Mouse (Mus musculus): Measurements from ENCODE around the gene Oxld1. TPM values are rescaled to one million over a fixed set of nuclear protein-coding genes. Genes with fewer than 3 reads are reported as not detected.

Gene Oxld1
- polyA plus RNA-seq, 1 experiment from 2014 or later = 10.9 TPM

GRCm38 (mm10) chr11:120467051-120467735 lies 9.3 kb upstream of the Oxld1 start, which contains the start of gene Arl16:
Arl16 (minus strand) TSS chr11:120467607.
- H3K9me3 ChIP-seq = no peaks in the 10 kb centered on the region
- H3K9ac ChIP-seq = peak within 1 kb of the TSS; percentile 88
- ATAC-seq (ENCODE audit: low FRiP score) = peak; percentile 100
- no peaks in the 10 kb centered on the region for H3K27me3 ChIP-seq
- peak within 1 kb of the TSS; percentile 96 for H3K4me2 ChIP-seq
- peak within 1 kb of the TSS; percentile 94 for H3K4me3 ChIP-seq (replicated peaks)
- under 1% methylated on average over 53 of the region's 54 CpGs for WGBS
- peak within 1 kb of the TSS; percentile 80 for H3K27ac ChIP-seq
- peaks cover 28% of the 10 kb centered on the region for H3K4me1 ChIP-seq
- H3K36me3 ChIP-seq (replicated peaks) = peaks cover 59% of the 10 kb centered on the region

- no peak for ATAC-seq (ENCODE audit: low FRiP score)
- 94% methylated on average over 4 of the region's 4 CpGs for WGBS
- Histone ChIP-seq H3K4me2 (no peak overlapping the region), H3K27me3 (no peaks in the 10 kb centered on the region), H3K9me3 (no peaks in the 10 kb centered on the region), H3K27ac (no peak overlapping the region), H3K36me3 (replicated peaks) (peaks cover 58% of the 10 kb centered on the region), H3K4me1 (peaks cover 28% of the 10 kb centered on the region), H3K4me3 (replicated peaks) (no peak overlapping the region), H3K9ac (no peak overlapping the region)
Observed at GRCm38 (mm10) chr11:120465521-120465920, 7.7 kb upstream of the Oxld1 start.

GRCm38 (mm10) chr11:120464365-120464764 lies 6.5 kb upstream of the Oxld1 start:
- Histone ChIP-seq H3K4me3 (replicated peaks) (no peak overlapping the region), H3K9ac (no peak overlapping the region), H3K4me1 (peaks cover 32% of the 10 kb centered on the region), H3K4me2 (no peak overlapping the region), H3K27me3 (no peaks in the 10 kb centered on the region), H3K9me3 (no peaks in the 10 kb centered on the region), H3K27ac (no peak overlapping the region), H3K36me3 (replicated peaks) (peaks cover 56% of the 10 kb centered on the region)
- no peak for ATAC-seq (ENCODE audit: low FRiP score)
- 86% methylated on average over 5 of the region's 5 CpGs for WGBS

GRCm38 (mm10) chr11:120463536-120463935 lies 5.7 kb upstream of the Oxld1 start:
- Histone ChIP-seq H3K27me3 (no peaks in the 10 kb centered on the region), H3K4me2 (no peak overlapping the region), H3K4me3 (replicated peaks) (no peak overlapping the region), H3K9me3 (no peaks in the 10 kb centered on the region), H3K36me3 (replicated peaks) (peaks cover 55% of the 10 kb centered on the region), H3K27ac (no peak overlapping the region), H3K9ac (no peak overlapping the region), H3K4me1 (peaks cover 33% of the 10 kb centered on the region)
- 97% methylated on average over 2 of the region's 2 CpGs for WGBS
- ATAC-seq (ENCODE audit: low FRiP score) = no peak

GRCm38 (mm10) chr11:120458847-120459597 lies 1.2 kb upstream of the Oxld1 start:
- Histone ChIP-seq H3K27ac (no peak overlapping the region), H3K4me3 (replicated peaks) (peak overlapping the region; percentile 86), H3K4me1 (peaks cover 26% of the 10 kb centered on the region), H3K9ac (peak overlapping the region; percentile 93), H3K4me2 (peak overlapping the region; percentile 73), H3K27me3 (no peaks in the 10 kb centered on the region), H3K36me3 (replicated peaks) (peaks cover 46% of the 10 kb centered on the region), H3K9me3 (no peaks in the 10 kb centered on the region)
- no peak for ATAC-seq (ENCODE audit: low FRiP score)
- WGBS = 70% methylated on average over 6 of the region's 6 CpGs

- WGBS = 33% methylated on average over 14 of the region's 14 CpGs
- Histone ChIP-seq H3K4me1 (peaks cover 26% of the 10 kb centered on the region), H3K4me2 (peak overlapping the region; percentile 73), H3K36me3 (replicated peaks) (peaks cover 30% of the 10 kb centered on the region), H3K27ac (peak overlapping the region; percentile 75), H3K4me3 (replicated peaks) (peak overlapping the region; percentile 86), H3K9me3 (no peaks in the 10 kb centered on the region), H3K9ac (peak overlapping the region; percentile 93), H3K27me3 (no peaks in the 10 kb centered on the region)
- no peak for ATAC-seq (ENCODE audit: low FRiP score)
Observed at GRCm38 (mm10) chr11:120457370-120457769, 498 bp downstream of the Oxld1 start.

GRCm38 (mm10) chr11:120455413-120455812 lies 2.5 kb downstream of the Oxld1 start:
- no peaks in the 10 kb centered on the region; the same call in 1 of the 2 replicates for H3K27me3 ChIP-seq
- ATAC-seq (ENCODE audit: low FRiP score) = no peak
- no peak overlapping the region for H3K4me3 ChIP-seq (replicated peaks)
- no peak overlapping the region for H3K27ac ChIP-seq
- no peak overlapping the region for H3K4me2 ChIP-seq
- no peaks in the 10 kb centered on the region for H3K9me3 ChIP-seq
- H3K36me3 ChIP-seq (replicated peaks) = peaks cover 12% of the 10 kb centered on the region
- peaks cover 26% of the 10 kb centered on the region for H3K4me1 ChIP-seq
- H3K9ac ChIP-seq = no peak overlapping the region
- WGBS = 92% methylated on average over 7 of the region's 7 CpGs

GRCm38 (mm10) chr11:120454965-120455364 lies 2.9 kb downstream of the Oxld1 start:
- H3K9me3 ChIP-seq = no peaks in the 10 kb centered on the region
- H3K4me1 ChIP-seq = peaks cover 26% of the 10 kb centered on the region
- H3K9ac ChIP-seq = no peak overlapping the region
- 96% methylated on average over 4 of the region's 4 CpGs for whole genome bisulfite sequencing
- peaks cover 9% of the 10 kb centered on the region for H3K36me3 ChIP-seq (replicated peaks)
- H3K4me3 ChIP-seq (replicated peaks) = no peak overlapping the region
- H3K4me2 ChIP-seq = no peak overlapping the region
- H3K27me3 ChIP-seq = no peaks in the 10 kb centered on the region; the same call in 1 of the 2 replicates
- no peak overlapping the region for H3K27ac ChIP-seq
- ATAC-seq (ENCODE audit: low FRiP score) = no peak

GRCm38 (mm10) chr11:120453306-120453705 lies 4.6 kb downstream of the Oxld1 start, which contains the start of gene Pde6g:
Pde6g (minus strand) TSS chr11:120453500.
- H3K4me1 ChIP-seq = peaks cover 11% of the 10 kb centered on the region
- no peak within 1 kb of the TSS for H3K9ac ChIP-seq
- no peak for ATAC-seq (ENCODE audit: low FRiP score)
- no peak within 1 kb of the TSS for H3K4me3 ChIP-seq (replicated peaks)
- 88% methylated on average over 4 of the region's 4 CpGs for WGBS
- no peak within 1 kb of the TSS for H3K4me2 ChIP-seq
- no peaks in the 10 kb centered on the region; the same call in 1 of the 2 replicates for H3K27me3 ChIP-seq
- no peaks in the 10 kb centered on the region for H3K9me3 ChIP-seq
- H3K27ac ChIP-seq = no peak within 1 kb of the TSS
- no peaks in the 10 kb centered on the region for H3K36me3 ChIP-seq (replicated peaks)

- WGBS = 61% methylated on average over 3 of the region's 3 CpGs
- ATAC-seq (ENCODE audit: low FRiP score) = no peak
- no peaks in the 10 kb centered on the region; the same call in 1 of the 2 replicates for H3K27me3 ChIP-seq
- H3K4me2 ChIP-seq = no peak overlapping the region
- H3K36me3 ChIP-seq (replicated peaks) = no peaks in the 10 kb centered on the region
- H3K9ac ChIP-seq = no peak overlapping the region
- H3K9me3 ChIP-seq = no peaks in the 10 kb centered on the region
- H3K27ac ChIP-seq = no peak overlapping the region
- no peak overlapping the region for H3K4me3 ChIP-seq (replicated peaks)
- H3K4me1 ChIP-seq = peaks cover 7% of the 10 kb centered on the region
Observed at GRCm38 (mm10) chr11:120452246-120452645, 5.6 kb downstream of the Oxld1 start.

- Histone ChIP-seq H3K4me1 (no peaks in the 10 kb centered on the region), H3K27me3 (no peaks in the 10 kb centered on the region; the same call in 1 of the 2 replicates), H3K9me3 (no peaks in the 10 kb centered on the region), H3K4me2 (no peak overlapping the region), H3K27ac (no peak overlapping the region), H3K9ac (no peak overlapping the region), H3K4me3 (replicated peaks) (no peak overlapping the region), H3K36me3 (replicated peaks) (no peaks in the 10 kb centered on the region)
- 88% methylated on average over 7 of the region's 7 CpGs for WGBS
- ATAC-seq (ENCODE audit: low FRiP score) = no peak
Observed at GRCm38 (mm10) chr11:120447179-120447578, 10.7 kb downstream of the Oxld1 start.

GRCm38 (mm10) chr11:120445475-120445874 lies 12.4 kb downstream of the Oxld1 start:
- Histone ChIP-seq H3K27me3 (no peaks in the 10 kb centered on the region), H3K36me3 (replicated peaks) (no peaks in the 10 kb centered on the region), H3K27ac (no peak overlapping the region), H3K9me3 (no peaks in the 10 kb centered on the region), H3K9ac (no peak overlapping the region), H3K4me2 (no peak overlapping the region), H3K4me1 (no peaks in the 10 kb centered on the region), H3K4me3 (replicated peaks) (no peak overlapping the region)
- ATAC-seq (ENCODE audit: low FRiP score) = no peak
- 75% methylated on average over 3 of the region's 3 CpGs for WGBS

Data from forebrain, embryonic 12.5 days (tissue).